Mouse (Mus musculus): ENCODE data around the gene Etnk2.

DNA sequence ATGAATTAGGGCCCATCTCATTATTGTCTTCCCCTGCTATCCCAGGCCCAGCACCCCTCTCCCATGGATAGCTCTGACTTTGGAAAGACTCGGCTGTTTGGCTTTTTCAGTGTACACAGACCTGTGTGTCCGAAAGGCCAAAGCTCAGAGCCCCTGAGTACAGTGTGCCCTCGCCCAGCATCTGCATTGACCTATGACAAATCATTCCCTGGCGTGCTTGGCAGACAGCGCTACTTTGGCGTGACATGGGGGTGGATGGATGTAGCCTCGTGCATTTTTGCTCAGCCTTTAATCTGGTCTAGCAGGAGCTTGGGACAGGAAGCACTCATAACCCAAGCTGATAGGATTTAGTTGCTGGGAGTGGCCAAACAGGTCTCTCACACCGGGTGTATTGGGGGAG lies 8.7 kb downstream of the Etnk2 start:
- TF ChIP-seq CTCF (conservative IDR thresholded peaks at IDR 0.05; ENCODE audit: low read length) (no peak), NANOG (IDR thresholded peaks at IDR 0.05; ENCODE audit: borderline replicate concordance, low read length) (no peak), POU5F1 (IDR thresholded peaks at IDR 0.05; ENCODE audit: borderline replicate concordance, low read length) (no peak)

Data from E14TG2a.4 (cell line).